Mouse (Mus musculus) heart, adult 2 months (tissue): ENCODE data around the gene Aebp2. TPM values are rescaled to one million over a fixed set of nuclear protein-coding genes. Genes with fewer than 3 reads are reported as not detected.

Experiments
- DNase-seq, 2 experiments: peaks; one replicate each; pipeline ENCODE4 v3.0.0; 2021
- H3K27ac ChIP-seq: fragments of 200-600 bp; 2 replicates; pipeline ENCODE4 v1.8.1; 2022
- H3K27me3 ChIP-seq: fragments of 200-500 bp; 2 replicates; pipeline ENCODE4 v1.6.1; 2012; ENCODE audit warnings: mild to moderate bottlenecking, low read length, inconsistent platforms, mixed read lengths; ENCODE audit not compliant: control insufficient read depth, insufficient read depth
- H3K36me3 ChIP-seq: fragments of 200-500 bp; 2 replicates; pipeline ENCODE4 v1.6.1; 2012; ENCODE audit warnings: low read length, inconsistent platforms; ENCODE audit not compliant: control insufficient read depth, insufficient read depth
- H3K4me1 ChIP-seq: fragments of 200-500 bp; 2 replicates; pipeline ENCODE4 v1.6.1; 2011; ENCODE audit warnings: low read length; ENCODE audit not compliant: control insufficient read depth, insufficient read depth
- H3K4me3 ChIP-seq: fragments of 200-600 bp; 2 replicates; pipeline ENCODE4 v1.8.1; 2022
- H3K79me2 ChIP-seq: fragments of 200-500 bp; replicated peaks from 2 replicates; pipeline ENCODE4 v1.6.1; 2012; ENCODE audit warnings: mild to moderate bottlenecking, inconsistent platforms, low read length, moderate library complexity, mixed read lengths; ENCODE audit not compliant: control insufficient read depth, insufficient read depth
- H3K9ac ChIP-seq: fragments of 200-500 bp; 2 replicates; pipeline ENCODE4 v1.6.1; 2012; ENCODE audit warnings: low read depth, mild to moderate bottlenecking, control low read depth, inconsistent platforms, low read length, mixed read lengths
- CTCF ChIP-seq: fragments of 200-600 bp; IDR thresholded peaks from 2 replicates; pipeline ENCODE4 v1.8.1; 2022; ENCODE audit warnings: antibody characterized with exemption, mild to moderate bottlenecking, moderate library complexity
- EP300 ChIP-seq: fragments of 200-500 bp; IDR thresholded peaks from 2 replicates; pipeline ENCODE4 v1.6.1; 2011; ENCODE audit warnings: low read depth, low read length, control low read depth; ENCODE audit not compliant: insufficient read depth
- POLR2A ChIP-seq: fragments of 200-500 bp; IDR thresholded peaks from 2 replicates; pipeline ENCODE4 v1.6.1; 2011; ENCODE audit warnings: mild to moderate bottlenecking, low read depth, low read length, control low read depth; ENCODE audit not compliant: insufficient read depth
- WGBS: fragments of 180-500 bp; shearing (Covaris S2); methylation state at CpG from one replicate; pipeline ENCODE4 v1.1.7; 2018; 5-methylcytosine and 5-hydroxymethylcytosine counted together
- intact Hi-C: fragments of 180-260 bp; cut with DNase I; formaldehyde crosslinking; loops from one replicate; pipeline ENCODE4 v1.15.1; 2025
- polyA plus RNA-seq: library from polyadenylated mRNA; depleted of rRNA; stranded (reverse); fragments of >200 nt; gene quantifications from 2 replicates; pipeline ENCODE4 v1.2.3, GENCODE M21; 2012
- total RNA-seq, 2 experiments: library from RNA; stranded (reverse); gene quantifications; 2 replicates each; pipeline ENCODE4 v1.2.3; 2021

The Aebp2 gene
- total and polyA plus RNA-seq, 3 experiments: 15.0 to 37.5 (median 35.3) TPM

GRCm38 (mm10) chr6:140651923-140652322 lies 29.5 kb downstream of the Aebp2 start:
- 90% methylated on average over 7 of the region's 7 CpGs for WGBS
- no peak for TF ChIP-seq EP300
- TF ChIP-seq POLR2A: no peak
- TF ChIP-seq CTCF: no peak
- DNase-seq: no peak
- H3K27ac ChIP-seq: no peak overlapping the region
- H3K4me1 ChIP-seq: no peaks in the 10 kb centered on the region; the same call in 1 of the 2 replicates
- no peak overlapping the region for H3K9ac ChIP-seq
- no peaks in the 10 kb centered on the region for H3K79me2 ChIP-seq
- H3K4me3 ChIP-seq: no peak overlapping the region
- no peaks in the 10 kb centered on the region for H3K27me3 ChIP-seq
- intact Hi-C loops: no loop called here
- H3K36me3 ChIP-seq: peaks cover 2% of the 10 kb centered on the region

GRCm38 (mm10) chr6:140655451-140655850 lies 33.0 kb downstream of the Aebp2 start:
- no peak for DNase-seq
- H3K9ac ChIP-seq: no peak overlapping the region
- no peak overlapping the region for H3K27ac ChIP-seq
- H3K4me3 ChIP-seq: no peak overlapping the region
- H3K27me3 ChIP-seq: no peaks in the 10 kb centered on the region
- H3K36me3 ChIP-seq: no peaks in the 10 kb centered on the region
- TF ChIP-seq POLR2A (no peak), EP300 (no peak), CTCF (no peak)
- no peaks in the 10 kb centered on the region for H3K79me2 ChIP-seq
- intact Hi-C loops: no loop called here
- H3K4me1 ChIP-seq: no peaks in the 10 kb centered on the region
- 92% methylated on average over 7 of the region's 7 CpGs for WGBS

- DNase-seq: no peak
- 95% methylated on average over 3 of the region's 3 CpGs for WGBS
- intact Hi-C loops: no loop called here
Observed at GRCm38 (mm10) chr6:140656991-140657390, 34.5 kb downstream of the Aebp2 start.

GRCm38 (mm10) chr6:140657920-140658522 lies 35.6 kb downstream of the Aebp2 start:
- no peak overlapping the region for H3K27ac ChIP-seq
- no peak for DNase-seq
- no peaks in the 10 kb centered on the region for H3K79me2 ChIP-seq
- no peaks in the 10 kb centered on the region for H3K36me3 ChIP-seq
- intact Hi-C loops: no loop called here
- H3K9ac ChIP-seq: no peak overlapping the region
- TF ChIP-seq EP300 (no peak), CTCF (no peak), POLR2A (no peak)
- WGBS: 90% methylated on average over 3 of the region's 3 CpGs
- peaks cover 2% of the 10 kb centered on the region; the same call in 1 of the 2 replicates for H3K4me1 ChIP-seq
- H3K4me3 ChIP-seq: no peak overlapping the region
- no peaks in the 10 kb centered on the region for H3K27me3 ChIP-seq

More at GRCm38 (mm10) chr6:140656991-140657390, 34.5 kb downstream of the Aebp2 start:
- TF ChIP-seq POLR2A (no peak), EP300 (no peak), CTCF (no peak)
- H3K9ac ChIP-seq: no peak overlapping the region
- no peak overlapping the region for H3K27ac ChIP-seq
- H3K79me2 ChIP-seq: no peaks in the 10 kb centered on the region
- H3K4me3 ChIP-seq: no peak overlapping the region
- no peaks in the 10 kb centered on the region for H3K36me3 ChIP-seq
- H3K27me3 ChIP-seq: no peaks in the 10 kb centered on the region
- H3K4me1 ChIP-seq: no peaks in the 10 kb centered on the region; the same call in 1 of the 2 replicates

GRCm38 (mm10) chr6:140661111-140661510 lies 38.6 kb downstream of the Aebp2 start:
- no peaks in the 10 kb centered on the region for H3K79me2 ChIP-seq
- no peaks in the 10 kb centered on the region for H3K27me3 ChIP-seq
- no peaks in the 10 kb centered on the region for H3K36me3 ChIP-seq
- TF ChIP-seq POLR2A (no peak), EP300 (no peak), CTCF (no peak)
- no peak for DNase-seq
- 56% methylated on average over 10 of the region's 10 CpGs for WGBS
- no peak overlapping the region for H3K9ac ChIP-seq
- no peak overlapping the region for H3K27ac ChIP-seq
- peaks cover 2% of the 10 kb centered on the region; the same call in 1 of the 2 replicates for H3K4me1 ChIP-seq
- H3K4me3 ChIP-seq: no peak overlapping the region
- intact Hi-C loops: no loop called here

GRCm38 (mm10) chr6:140661777-140662176 lies 39.3 kb downstream of the Aebp2 start:
- H3K79me2 ChIP-seq: no peaks in the 10 kb centered on the region
- intact Hi-C loops: no loop called here
- H3K27ac ChIP-seq: no peak overlapping the region
- peaks cover 5% of the 10 kb centered on the region for H3K4me1 ChIP-seq
- DNase-seq: no peak
- no peaks in the 10 kb centered on the region for H3K27me3 ChIP-seq
- no peak overlapping the region for H3K4me3 ChIP-seq
- H3K9ac ChIP-seq: no peak overlapping the region
- 64% methylated on average over 7 of the region's 7 CpGs for WGBS
- no peaks in the 10 kb centered on the region for H3K36me3 ChIP-seq
- TF ChIP-seq EP300 (no peak), CTCF (no peak), POLR2A (no peak)
